Mouse (Mus musculus) thymus, adult 2 months (tissue): ENCODE data around the gene Ms4a4b.

Experiments used
- CTCF ChIP-seq: fragments of 200-500 bp; IDR thresholded peaks from 2 replicates; pipeline ENCODE4 v1.5.1; 2012; ENCODE audit warnings: mild to moderate bottlenecking, control low read depth, low read length, moderate library complexity, borderline replicate concordance; ENCODE audit not compliant: control insufficient read depth, poor library complexity, insufficient read depth; ENCODE audit errors: extremely low read depth
- POLR2A ChIP-seq: fragments of 200-500 bp; IDR thresholded peaks from 2 replicates; pipeline ENCODE4 v1.6.1; 2012; ENCODE audit warnings: mild to moderate bottlenecking, low read length, control low read depth, moderate library complexity; ENCODE audit not compliant: control insufficient read depth, poor library complexity, insufficient read depth; ENCODE audit errors: extremely low read depth

DNA sequence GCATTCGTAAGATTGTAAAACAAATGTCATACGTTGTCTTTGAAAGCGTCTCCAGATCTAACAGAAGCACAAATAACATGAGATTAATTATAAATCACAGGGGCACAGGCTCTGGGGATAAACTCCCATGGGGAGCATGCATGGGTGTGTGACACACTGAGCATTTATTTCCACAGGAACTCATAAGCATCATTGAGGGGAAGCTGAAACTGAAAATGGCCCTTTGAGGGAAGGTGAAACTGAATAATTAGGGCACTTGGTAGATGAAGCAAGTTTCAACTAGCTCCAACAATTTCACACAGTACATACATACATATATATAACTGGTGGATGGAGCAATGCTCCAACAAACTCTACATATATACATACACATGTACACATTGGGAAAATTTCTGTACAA lies 51.2 kb downstream of the Ms4a4b start:
- TF ChIP-seq CTCF, result no peak
- TF ChIP-seq POLR2A, result no peak
